Mouse (Mus musculus) neutrophil, adult 5-6 weeks (primary cell): Measurements from ENCODE around the gene Pidd1. TPM values are rescaled to one million over a fixed set of nuclear protein-coding genes. Genes with fewer than 3 reads are reported as not detected.

ENCODE experiments used
- ATAC-seq: fragments of 151-379, 151-347 bp; 2 replicates; pipeline ENCODE4 v1.8.0; 2017; ENCODE audit warnings: mild to moderate bottlenecking, moderate TSS enrichment; ENCODE audit not compliant: insufficient number of reproducible peaks, poor library complexity, low FRiP score, severe bottlenecking; ENCODE audit errors: extremely low read depth
- total RNA-seq: library from RNA; stranded (forward); fragments of 200-1000 nt; gene quantifications from 2 replicates; pipeline ENCODE4 v1.2.3, GENCODE M21; 2017

Pidd1 gene
- total RNA-seq, 1 experiment from 2014 or later, result 6.5 TPM

DNA sequence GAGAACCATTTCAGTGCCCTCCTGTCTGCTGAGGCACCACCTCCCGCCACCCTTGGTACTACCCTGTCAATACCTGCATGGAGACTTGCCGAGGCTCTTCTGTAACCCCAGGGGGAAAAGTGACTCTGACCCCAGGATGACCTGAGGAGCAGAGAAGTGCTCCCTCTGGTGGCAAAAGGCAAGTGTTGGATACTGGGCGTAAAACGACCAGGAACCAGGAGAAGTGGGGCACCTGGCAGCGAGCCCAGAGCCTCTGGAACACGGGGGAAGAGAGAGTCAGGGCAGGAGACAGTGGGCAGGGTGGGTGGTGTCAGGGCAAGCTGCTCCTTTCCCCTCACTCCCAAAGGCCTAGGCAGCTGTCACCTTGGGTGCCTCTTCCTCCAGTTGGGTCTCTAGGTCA, 3.2 kb downstream of the Pidd1 start:
- peak; percentile 15; the same call in 1 of the 2 replicates for ATAC-seq

GRCm38 (mm10) chr7:141439811-141440210, 4.0 kb downstream of the Pidd1 start:
- ATAC-seq, result no peak

DNA sequence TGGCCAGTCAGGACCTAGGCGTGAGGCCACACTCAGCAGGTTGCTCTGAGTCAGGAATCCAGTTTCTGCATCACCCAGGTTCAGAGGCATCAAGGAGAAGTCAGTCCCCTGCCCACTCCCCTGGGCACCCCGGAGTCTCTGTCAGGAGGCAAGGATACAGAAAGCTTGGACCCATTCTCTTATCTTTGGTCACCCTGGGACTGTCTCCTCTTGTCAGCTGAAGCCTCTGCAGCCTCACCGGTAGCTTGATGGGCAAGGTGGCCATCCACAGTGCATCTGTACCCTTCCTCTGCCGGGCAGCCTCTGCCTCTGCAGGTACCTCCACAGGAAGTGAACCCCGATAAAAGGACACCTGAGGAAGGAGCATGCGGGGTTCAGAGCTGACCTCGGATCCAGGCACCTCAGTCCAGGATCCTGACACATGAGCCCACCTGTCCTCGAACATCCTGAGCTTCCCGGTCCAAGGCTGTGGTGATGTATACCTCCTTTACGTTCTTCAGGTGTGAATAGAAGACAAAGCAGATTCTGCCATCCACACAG, 4.6 kb downstream of the Pidd1 start:
- no peak for ATAC-seq

DNA sequence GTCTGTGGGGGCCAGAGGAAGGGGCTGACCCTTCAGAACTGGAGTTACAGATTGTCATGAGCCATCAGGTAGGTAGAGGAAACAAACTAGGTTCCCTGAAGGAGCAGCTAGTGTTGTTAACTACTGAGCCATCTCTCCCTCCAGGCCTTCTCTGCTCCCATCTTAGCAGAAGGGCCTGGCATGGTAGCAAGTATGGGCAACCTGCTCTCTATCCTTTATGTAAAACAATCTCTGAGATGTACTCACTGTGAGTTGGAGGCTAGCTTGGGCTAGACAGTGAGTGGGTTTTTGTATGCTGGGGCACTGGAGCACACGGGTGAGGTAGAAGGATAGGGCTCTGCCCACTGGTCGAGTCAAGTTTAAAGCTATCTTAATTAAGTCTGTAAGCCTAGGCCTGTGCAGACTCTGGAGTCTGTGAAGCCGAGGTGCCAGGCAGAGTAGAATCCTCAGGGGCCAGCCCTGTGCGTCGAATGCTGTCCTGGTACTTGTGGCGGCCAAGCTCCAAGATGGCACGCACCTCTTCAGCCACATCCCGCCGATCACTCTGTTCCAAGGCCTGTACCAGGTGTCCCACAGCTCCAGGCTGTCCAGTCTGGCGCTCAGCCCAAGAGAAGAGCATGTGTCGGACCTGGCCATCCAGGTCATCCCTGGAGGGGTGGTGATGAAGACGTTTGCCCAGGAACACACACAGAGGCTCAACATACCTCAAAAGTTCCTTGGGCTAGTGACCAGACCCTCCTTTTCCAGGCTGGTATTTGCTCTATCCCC, 5.4 kb downstream of the Pidd1 start:
- ATAC-seq, result no peak

DNA sequence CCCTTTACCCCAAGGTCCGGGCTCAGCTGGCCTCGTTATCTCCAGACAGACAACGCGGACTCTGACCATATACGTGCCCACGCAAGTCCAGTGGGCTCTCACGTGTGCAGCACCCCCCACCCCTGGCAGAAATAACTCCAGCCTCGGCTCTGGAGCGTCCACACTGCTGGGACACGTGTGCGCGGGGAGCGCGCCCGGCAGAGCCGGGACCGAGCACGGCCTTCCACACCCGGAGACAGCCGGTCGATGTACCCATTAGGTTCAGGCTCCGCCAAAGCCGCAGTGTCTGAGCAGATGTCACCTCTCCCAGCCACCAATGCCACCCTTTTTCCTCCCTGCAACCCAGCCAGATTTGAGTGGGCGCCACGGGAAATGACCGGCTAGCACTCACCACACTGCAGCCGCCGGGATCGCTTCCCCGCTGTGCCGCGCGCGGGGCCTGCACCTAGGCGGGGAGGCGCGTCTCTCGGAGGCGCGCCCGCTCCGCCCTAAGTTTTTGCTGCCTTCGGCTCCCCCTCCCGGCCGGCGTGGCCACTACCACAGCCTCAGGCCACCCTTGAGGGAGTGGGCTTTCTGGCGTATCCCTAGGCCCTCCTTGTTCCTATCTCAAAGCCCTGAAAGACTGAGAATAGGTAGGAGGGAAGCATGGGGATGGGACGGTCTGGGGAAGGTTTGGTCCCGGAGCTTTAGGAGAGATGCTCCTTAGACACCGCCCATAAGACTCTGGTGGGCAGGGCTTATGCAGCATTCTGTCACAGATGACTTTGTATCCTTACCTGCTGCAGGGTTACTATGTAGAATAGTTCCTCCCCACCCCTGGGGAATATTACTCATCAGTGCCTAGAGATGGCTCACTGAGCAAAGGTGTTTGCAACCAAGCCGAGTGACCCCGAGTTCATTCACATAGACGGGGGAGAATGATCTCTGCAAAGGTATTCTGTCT, 6.4 kb downstream of the Pidd1 start, which contains the start of gene Slc25a22:
Gene Slc25a22, minus strand, starts transcription at position 715 of the 943 bp plus-strand sequence.
- peak; percentile 56 for ATAC-seq

DNA sequence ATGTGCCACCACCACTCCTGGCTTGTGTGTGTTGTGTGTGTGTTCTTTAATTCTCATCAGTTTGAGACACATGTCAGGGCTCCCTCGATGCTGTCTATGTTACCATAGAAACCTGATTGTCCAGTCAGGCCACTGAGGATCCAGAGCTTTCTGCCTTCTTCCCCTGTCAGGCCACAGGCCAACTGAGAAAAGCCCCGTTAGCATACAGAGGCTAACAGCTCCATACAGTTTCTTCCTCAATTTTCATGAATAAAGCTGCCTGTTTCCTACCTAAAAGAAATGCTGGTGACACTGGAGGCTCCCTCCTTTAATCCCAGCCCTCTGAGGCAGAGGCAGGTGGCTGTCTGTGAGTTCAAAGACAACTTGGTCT, 7.3 kb downstream of the Pidd1 start:
- no peak for ATAC-seq

DNA sequence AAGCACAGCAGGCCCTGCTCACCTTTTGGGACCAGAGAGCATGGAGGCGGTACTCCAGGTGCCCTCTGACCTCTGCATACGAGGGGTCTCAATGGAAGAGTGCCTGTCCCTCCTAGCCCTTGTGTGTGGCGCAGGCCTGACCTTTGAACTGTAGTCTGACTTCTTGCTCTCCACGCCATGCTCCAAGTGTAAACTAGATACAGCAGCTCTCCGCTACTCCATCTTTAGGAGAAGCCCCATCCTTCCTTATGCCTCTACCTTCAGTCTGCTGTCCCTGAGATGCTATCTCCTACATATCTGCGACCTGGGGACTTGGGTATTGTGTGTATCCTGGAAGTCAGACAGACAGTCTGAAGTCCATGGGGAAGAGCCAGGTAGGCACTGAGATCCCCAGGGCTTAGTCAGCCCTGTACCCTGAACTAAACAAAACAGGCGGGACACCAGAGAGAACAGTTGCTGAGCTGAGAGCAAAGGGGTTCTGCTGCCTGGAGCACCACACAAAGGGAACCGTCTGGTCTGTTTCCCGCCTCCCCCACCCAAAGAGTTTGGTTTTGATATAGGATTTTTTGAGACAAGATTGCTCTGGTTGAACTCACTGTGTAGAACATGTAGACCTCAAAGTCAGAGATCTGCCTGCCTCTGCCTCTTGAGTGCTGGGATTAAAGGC, 7.8 kb downstream of the Pidd1 start:
- no peak for ATAC-seq

- ATAC-seq, result peak; percentile 55
Observed at GRCm38 (mm10) chr7:141435129-141435855, 8.5 kb downstream of the Pidd1 start.

DNA sequence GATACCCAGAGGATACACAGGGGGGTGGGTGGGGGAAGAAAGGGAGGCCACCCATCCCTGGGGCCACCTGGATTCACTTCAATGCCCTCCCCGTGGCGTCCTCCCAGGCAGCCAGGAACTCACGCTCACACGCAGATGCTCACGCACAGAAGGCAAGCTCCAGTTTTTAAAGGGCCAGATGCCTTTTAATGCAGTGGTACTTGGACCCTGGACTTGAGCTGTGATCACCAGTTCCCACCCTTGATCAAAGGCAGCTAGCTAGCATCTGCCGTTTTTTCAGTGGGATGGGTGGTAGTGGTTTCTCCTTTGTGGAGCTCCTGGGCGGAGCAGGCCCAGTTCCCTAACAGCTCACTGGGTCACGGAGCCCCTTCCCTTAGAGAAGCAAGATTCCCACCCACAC, 9.4 kb downstream of the Pidd1 start:
- ATAC-seq, result no peak

DNA sequence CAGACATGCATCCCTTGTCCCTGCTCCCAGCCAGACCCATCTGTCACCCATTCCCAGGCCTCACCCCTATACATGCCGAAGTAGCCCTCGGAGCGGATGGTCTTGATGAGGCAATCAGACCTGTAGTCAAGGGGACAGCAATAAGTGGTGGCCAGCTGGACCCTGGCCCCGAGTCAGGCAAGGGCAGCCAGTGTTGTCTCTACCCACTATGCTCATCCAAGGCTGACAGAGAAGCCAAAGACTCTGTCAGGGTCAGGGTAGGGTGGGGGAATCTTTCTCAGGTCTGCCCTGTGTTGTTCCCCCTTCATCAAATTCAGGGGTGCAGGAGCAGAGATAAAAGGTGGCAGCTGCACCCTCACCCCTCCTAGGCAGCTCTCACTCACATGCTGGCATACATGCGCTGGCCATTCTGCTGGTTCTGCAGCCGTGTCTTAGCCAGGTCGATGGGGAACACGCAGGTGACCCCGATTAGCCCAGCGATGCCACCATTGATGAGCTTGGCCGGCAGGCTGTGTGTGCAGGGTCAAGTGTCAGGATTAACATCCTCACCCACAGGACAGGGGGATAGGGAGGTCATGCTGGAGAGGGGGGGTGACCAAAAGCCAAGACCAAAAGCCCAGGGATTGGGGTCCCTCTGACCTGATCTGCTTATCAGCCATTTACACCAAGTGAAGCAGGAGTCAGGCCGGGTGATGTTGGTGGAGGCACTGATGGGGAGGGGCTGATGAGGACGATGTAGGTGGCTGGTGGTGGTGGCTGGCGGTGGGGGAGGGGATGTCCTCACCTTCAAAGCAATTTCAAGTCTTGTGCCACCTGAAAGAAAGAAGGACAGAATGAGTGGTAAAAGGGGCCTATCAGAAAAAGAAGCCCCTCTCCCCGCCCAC, 10.1 kb downstream of the Pidd1 start:
- no peak for ATAC-seq

GRCm38 (mm10) chr7:141432741-141433516, 10.9 kb downstream of the Pidd1 start:
- no peak for ATAC-seq

DNA sequence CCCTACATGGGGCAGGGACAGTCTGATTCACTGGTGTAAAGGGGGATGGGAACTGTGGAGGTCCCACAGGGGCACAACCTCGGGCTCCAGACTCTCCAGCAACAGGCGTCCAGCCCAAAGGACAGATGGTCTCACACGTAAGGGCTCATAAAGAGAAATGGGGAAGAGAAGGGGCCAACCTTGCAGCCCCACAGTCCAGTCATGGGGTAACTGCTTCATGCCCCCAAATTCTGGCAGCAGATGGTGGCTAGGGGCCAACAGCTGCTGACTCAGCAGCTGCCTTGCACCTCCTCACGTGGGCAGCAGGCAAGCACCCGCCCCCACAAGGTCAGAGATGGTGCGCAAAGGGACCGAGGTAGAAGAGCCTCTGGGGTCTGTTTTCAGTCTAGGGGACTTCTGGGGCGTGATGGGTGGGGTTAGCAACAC, 11.6 kb downstream of the Pidd1 start:
- ATAC-seq, result no peak

DNA sequence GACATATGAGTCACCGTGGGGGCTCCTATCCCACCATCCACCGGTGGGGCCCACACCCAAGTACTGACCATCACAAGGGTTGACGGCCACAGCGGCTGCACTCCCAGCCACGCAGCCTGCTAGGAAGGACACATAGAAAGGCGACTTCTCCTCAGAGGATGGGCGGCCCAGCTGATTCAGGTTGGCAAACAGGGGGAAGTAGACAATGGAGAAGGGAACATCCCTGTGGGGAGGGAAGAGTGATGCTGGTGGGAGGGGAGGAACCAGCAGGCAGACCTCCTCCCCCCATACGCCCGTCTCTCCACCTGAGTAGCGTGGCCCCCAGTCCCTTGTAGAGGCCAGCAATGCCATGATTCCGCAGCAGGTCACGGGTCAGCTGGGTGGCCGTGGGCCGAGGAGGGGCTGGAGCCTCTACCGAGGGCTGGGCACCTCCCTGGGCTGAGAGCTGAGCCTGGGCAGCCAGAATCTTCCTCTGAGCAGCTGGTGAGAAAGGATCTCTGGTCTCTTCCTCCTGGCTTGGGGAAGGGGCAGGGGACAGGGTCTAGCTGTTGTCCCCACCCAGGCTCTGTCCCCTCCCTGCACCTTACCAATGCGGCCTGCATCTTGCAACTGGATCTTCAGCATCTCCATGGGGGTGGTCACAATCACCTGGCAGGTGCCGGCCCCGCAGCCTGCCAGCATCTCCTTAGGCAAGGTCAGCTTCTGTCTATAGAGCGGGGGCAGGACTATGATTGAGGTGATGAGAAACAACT, 12.2 kb downstream of the Pidd1 start:
- ATAC-seq, result no peak

- ATAC-seq, result no peak
Observed at GRCm38 (mm10) chr7:141430585-141431240, 13.1 kb downstream of the Pidd1 start.

DNA sequence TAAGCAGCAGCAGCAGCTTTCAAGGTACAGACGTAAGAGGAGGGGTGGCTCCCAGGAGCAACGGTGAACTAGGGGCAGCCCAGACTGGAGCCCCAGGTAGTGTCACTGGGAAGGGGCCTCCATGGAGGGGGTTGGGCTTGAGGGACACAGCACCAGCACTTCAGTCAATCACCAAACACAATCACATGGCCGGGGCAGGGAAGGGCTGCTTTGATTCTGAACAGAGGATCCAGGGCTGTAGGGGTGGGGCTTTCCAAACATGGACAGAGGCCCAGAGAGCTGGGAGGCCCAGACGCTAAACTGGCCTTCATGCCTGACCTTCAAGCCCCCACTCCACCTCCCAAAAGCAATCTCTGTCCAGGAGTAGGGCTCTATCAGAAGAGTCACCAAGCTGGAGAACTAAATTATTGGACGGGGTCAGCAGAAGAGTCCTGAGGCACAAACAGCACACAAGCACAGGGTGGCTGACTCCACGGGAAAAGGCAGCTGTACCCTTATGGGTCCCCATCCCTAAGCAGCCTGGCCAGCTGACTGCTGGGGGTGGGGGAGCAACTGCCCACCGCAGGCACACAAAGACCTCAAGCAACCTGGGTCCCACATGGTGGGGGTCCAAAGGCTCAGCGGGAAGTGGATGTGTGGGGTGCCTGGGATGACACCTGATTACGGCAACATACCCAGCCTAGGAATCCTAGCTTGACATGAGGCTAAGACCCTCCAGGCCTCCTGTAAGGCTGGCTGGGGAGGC, 13.8 kb downstream of the Pidd1 start:
- no peak for ATAC-seq
